Comparison of ENCODE assay signal across 19 mouse cellular contexts in genomic region chr1:88255466-88255857, GRCm38 (mm10). TPM values are rescaled to one million over a fixed set of nuclear protein-coding genes. Genes with fewer than 3 reads are reported as not detected.
"Had no signal": no experiment of that assay in that cellular context is flagged by ENCODE, and none has a peak within 500 bp of the region (broad histone marks: within the 10 kb centered on the region; RNA-seq: fewer than 3 reads in every experiment).

No protein-coding gene starts in this region.

- H3K4me3 ChIP-seq: layer of hippocampus, adult 2 months; limb, embryonic 12.5 days; liver, embryonic 13.5 days; lung, embryonic 15.5 days had no signal

- ATAC-seq: liver, postnatal 0 days had no signal

- DNase-seq: kidney, postnatal 4 days; liver; liver, embryonic 13.5 days; liver, postnatal 0 days; lung, postnatal 14 days; right cerebral cortex, adult 18-20 months; right cerebral cortex, postnatal 25 days; thymus, adult 18-20 months; thymus, postnatal 14 days had no signal

- H3K9ac ChIP-seq: limb, embryonic 12.5 days; liver, embryonic 13.5 days; liver, postnatal 0 days; lung, embryonic 15.5 days had no signal

- H3K27me3 ChIP-seq: limb, embryonic 12.5 days; liver, embryonic 13.5 days; lung, embryonic 15.5 days had no signal

- H3K27ac ChIP-seq: layer of hippocampus, adult 2 months; limb, embryonic 12.5 days; liver, embryonic 13.5 days; lung, embryonic 15.5 days; macrophage had no signal

- H3K4me1 ChIP-seq: lung, embryonic 15.5 days had no signal

- H3K4me2 ChIP-seq: limb, embryonic 12.5 days; liver, embryonic 13.5 days; lung, embryonic 15.5 days had no signal

RNA-seq across cellular contexts. Expression of gene Trpm8, which starts 22.0 kb away (rescaled TPM):
- polyA plus RNA-seq: kidney, embryonic 14.5 days; limb, embryonic 12.5 days; liver, embryonic 13.5 days; liver, postnatal 0 days; macrophage; small intestine, adult 2 months; urinary bladder, adult 2 months had no signal

RNA-seq across cellular contexts. Expression of gene Mroh2a, which starts 28.7 kb away (rescaled TPM):
- total RNA-seq: midbrain, postnatal 0 days had no signal

RNA-seq across cellular contexts. Expression of gene Ugt1a1, which starts 43.7 kb away (rescaled TPM):
- total RNA-seq: layer of hippocampus, adult 2 months; layer of hippocampus, postnatal 10 days; midbrain, postnatal 0 days had no signal
- polyA plus RNA-seq: limb, embryonic 12.5 days; liver, embryonic 13.5 days; macrophage; midbrain, postnatal 0 days; neural tube, embryonic 14.5 days had no signal

RNA-seq across cellular contexts. Expression of gene Dnajb3, which starts 49.9 kb away (rescaled TPM):
- polyA plus RNA-seq: macrophage had no signal
